Mouse (Mus musculus) G1E (cell line): ENCODE data around the gene Fdxacb1.

Experiments used
- CTCF ChIP-seq: IDR thresholded peaks from 2 replicates; pipeline ENCODE4 v1.5.1; 2012; ENCODE audit warnings: low read depth, low read length, inconsistent platforms, mixed read lengths
- GATA1 ChIP-seq: IDR thresholded peaks from 2 replicates; pipeline ENCODE4 v1.6.1; 2012; ENCODE audit warnings: borderline replicate concordance, low read length, inconsistent platforms, mixed read lengths
- POLR2AphosphoS5 ChIP-seq: IDR thresholded peaks from 2 replicates; pipeline ENCODE4 v1.6.1; 2012; ENCODE audit warnings: low read depth, low read length, inconsistent platforms; ENCODE audit not compliant: insufficient replicate concordance
- TAL1 ChIP-seq: conservative IDR thresholded peaks from 2 replicates; pipeline ENCODE4 v1.6.1; 2012; ENCODE audit warnings: low read depth, low read length, inconsistent platforms, mixed read lengths

DNA sequence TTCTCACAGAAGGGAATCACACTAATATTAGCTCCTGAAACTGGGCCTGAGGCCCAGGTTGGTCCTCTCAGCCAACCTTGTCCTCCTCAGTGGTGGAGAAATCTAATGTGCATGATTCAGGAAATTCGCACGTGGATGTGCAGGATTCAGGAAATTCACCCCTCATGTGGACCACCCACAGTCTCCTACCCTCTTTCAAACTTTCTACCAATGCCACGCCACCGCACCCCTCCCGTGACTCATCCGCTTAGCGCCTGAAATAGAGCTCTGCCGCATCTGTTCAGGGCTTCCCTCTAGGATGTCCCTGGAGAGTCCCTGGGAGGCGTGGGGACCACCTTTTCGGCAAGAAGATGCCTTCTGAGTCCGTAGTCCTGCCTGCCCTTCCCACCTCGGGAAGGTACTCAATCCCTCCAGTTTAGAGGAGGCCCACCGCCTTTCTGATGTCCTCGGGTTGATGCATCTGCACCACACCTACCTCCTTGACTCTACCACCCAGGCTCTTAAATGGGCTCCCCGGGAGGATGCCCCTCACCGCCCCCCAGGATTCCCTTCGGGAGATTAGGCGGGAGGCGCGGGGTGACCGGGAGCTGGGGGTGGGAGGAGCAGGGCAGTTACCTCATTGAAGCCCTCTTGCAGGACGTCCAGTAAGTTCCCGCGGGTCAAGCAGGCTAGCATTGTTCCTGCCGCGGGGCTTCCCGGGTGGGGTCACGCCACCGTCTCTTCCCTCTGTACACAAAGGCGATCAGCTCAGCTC, 40.7 kb upstream of the Fdxacb1 start:
- no peak for TF ChIP-seq CTCF
- TF ChIP-seq TAL1, result no peak
- no peak for TF ChIP-seq GATA1
- no peak for TF ChIP-seq POLR2AphosphoS5
